Mouse (Mus musculus) embryo, embryonic 11.5 days (tissue): ENCODE data around the gene Serf1.
"Not testable (repeated sequence)": the region's sequence is repeated elsewhere in the genome, so short reads cannot be mapped to it uniquely, and the experiment has no call there.

Experiments used
- DNase-seq: peaks from one replicate; pipeline ENCODE4 v3.0.0-alpha.2; 2012; ENCODE audit warnings: low read depth, low spot score

Gene Serf1

GRCm38 (mm10) chr13:100107652-100108472 lies at the start of gene Serf1:
Gene Serf1 (plus strand): TSS chr13:100108012.
- DNase-seq: peak; percentile 69

GRCm38 (mm10) chr13:100063936-100064335 lies 43.9 kb upstream of the Serf1 start:
- no peak for DNase-seq

DNA sequence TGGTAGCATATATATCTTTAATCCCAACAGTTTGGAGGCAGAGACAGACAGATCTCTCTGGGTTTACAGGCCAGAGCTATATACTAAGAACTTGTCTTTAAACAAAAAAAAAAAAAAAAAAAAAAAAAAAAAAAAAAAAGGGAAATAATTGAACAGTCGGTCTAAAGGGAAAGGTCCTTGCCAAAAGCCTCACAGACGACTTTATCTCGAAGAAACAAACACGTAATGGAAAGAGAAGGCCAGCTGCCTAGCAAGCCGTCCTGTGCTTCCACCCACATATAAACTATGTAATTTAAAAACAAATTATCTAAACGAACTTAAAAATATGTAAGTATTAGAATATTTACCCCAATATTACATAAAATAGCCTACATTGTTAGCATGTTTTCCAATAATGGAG lies 40.0 kb upstream of the Serf1 start:
- DNase-seq: no peak

- no peak for DNase-seq
These were observed 36.3 kb upstream of the Serf1 start for GRCm38 (mm10) chr13:100071473-100071872.

DNA sequence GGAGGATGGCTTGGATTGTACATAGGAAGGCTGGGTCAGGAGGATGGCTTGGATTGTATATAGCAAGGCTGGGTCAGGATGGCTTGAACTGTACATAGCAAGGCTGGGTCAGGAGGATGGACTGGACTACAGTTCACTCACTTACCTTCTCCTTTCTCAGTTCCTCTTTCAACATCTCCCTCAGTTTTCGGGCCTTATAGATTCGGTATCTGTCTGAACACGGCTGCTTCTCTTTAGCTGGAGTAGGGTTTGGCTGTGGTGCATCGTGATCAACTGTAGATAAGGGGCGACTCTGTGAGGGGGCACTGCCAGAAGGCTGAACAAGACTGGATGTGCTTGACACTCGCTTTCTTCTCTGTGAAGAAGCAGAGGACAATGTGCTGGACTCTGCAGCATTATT lies 9.0 kb upstream of the Serf1 start:
- no peak for DNase-seq

DNA sequence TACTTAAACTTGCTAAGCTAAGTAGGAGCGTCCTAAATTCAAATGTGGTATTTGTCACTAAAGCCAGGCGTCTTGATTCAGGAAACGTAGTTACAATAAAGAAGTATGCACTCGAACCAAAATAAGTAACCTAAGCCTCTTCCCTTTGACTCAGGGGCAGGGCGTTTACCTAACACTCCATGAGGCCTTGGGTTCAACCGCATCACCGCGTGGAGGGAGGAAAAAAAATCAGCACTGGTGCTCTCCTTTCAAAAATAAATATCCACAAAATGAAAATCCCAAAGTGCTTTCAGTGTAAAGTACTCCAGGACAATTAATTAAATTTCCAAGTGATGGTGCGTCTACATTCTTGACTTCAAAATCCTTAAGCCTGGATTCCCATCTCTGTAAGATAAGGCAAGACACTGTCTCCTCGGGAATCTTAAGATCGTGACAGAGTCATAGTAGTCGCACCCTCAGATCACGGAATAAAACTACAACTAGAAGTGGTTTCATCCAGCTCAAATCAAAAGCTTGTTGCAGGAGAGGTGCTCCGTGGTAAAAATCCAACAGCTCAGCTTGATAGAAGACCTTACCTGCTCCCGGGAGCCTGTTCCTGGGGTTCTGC lies 4.7 kb upstream of the Serf1 start:
- no peak for DNase-seq

DNA sequence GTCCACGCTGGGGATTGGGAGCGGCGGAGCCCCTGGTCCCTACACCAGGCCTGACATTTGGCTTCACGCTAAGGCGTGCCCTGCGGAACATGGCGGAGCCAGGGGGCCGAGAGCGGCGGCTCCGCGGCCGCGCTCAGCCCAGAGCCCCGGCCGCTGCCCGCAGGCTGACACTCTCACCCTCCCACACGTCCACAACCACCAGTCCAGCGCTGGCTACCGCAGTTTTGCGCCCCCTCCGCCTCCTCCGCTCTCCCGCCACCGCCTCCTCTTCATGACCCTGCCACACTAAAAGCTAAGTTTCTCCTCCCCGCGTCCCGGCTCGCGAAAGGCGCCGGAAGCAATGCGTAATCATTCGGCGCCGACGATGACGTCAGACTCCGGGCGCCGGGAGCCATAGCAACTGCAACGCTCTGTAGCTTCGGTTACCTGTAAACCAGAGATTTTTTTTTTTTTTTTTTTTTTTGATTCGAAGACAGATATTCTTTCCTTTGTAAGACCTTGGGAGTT lies 4.0 kb upstream of the Serf1 start, which contains the start of gene Bdp1:
Gene Bdp1 (minus strand): TSS at position 323 of the 507 bp plus-strand sequence.
- peak; percentile 87 for DNase-seq

DNA sequence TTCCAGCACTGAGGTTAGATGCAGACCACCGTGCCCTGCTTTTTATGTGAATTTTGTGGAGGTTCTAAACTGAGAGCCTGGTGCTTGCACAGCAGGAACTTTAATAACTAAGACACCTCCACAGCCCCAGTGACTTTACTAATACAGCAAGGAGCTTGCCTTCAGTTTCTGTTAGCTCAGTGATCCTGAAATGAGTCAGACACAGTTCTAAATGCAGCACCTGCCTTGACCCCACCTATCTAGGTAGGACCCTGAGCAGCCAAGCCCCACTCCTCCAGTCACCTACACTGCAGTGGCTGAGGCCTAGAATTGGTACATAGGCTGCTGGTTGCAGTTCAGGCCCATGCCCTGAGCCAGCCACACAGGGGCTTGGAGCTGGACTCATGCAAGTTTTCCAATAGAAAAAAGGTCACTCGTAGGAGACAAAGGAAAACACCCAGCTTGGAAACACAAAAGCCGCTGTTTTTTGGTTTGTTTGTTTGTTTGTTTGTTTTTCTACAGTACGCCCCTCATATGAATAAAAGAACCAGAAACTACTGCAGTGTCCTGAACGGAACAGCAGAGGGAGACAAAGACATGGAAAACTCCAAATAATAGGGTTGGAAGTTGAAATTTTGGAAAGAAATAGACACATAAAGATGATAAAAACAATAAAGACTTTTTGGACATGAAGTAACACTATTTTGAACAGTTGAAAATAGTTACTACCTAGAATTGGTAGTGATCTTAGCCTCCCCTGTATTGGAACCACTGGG lies 4.6 kb downstream of the Serf1 start:
- no peak for DNase-seq

DNA sequence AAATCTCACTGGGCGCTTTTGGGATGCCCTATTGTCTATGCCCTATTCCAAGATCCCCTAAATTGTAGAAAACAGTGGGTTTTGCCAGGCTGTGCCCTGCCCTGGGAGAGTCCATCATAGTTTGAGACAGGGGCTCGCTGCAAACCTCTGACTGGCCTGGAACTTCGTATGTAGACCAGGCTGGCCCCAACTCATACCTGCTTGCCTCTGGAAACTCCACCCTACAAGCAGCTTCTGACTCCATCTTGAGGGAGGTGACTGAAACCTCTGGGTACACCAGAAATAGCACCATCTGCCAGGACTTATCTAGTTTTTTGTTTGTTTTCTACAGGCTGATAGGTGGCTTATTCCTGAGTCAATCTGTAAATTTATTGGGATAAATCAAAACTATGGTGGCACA lies 16.2 kb downstream of the Serf1 start:
- no peak for DNase-seq

- DNase-seq: peak; percentile 82
These were observed 16.8 kb downstream of the Serf1 start, which contains the start of gene Smn1 for GRCm38 (mm10) chr13:100124423-100125257. Gene Smn1 (plus strand): TSS chr13:100124852.

GRCm38 (mm10) chr13:100125258-100125643 lies 17.4 kb downstream of the Serf1 start:
- DNase-seq: no peak

GRCm38 (mm10) chr13:100141646-100142314 lies 34.0 kb downstream of the Serf1 start:
- DNase-seq: no peak

DNA sequence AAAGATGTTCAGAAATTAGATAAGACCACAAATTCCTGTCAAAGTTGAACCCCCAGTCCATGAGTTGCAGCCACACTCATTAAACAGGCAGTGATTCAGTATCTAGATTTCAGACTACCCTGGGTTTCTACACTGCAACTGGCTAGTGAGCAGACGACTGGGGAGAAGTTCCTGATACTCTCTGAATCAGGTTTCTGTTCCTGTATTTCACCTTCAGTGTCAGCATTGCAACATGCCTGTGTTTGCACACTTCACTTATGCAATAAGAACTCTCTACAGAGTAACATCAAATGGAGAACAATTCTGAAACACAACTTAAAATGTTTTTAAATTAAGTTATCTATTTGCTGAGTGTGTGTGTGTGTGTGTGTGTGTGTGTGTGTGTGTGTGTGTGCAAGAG lies 44.8 kb downstream of the Serf1 start:
- no peak for DNase-seq

DNA sequence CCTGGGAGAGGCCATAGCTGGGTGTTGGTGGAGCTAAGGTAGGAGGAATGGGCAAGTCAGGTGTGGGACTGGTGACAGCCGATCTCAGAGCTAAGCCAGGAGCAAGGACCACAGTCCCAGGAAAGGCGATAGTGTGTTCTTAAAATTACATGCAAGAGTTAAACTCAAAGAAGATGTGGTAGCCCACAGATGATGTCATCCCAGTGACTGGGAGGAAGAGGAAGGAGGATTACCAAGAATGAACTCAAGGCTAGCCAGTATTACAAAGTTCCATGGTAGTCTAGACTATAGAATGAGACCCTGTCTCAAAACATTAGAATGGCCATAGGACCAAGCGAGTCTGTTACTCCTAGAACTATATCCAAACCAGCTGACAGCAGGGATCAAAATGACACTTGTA lies 48.8 kb downstream of the Serf1 start:
- no peak for DNase-seq

DNA sequence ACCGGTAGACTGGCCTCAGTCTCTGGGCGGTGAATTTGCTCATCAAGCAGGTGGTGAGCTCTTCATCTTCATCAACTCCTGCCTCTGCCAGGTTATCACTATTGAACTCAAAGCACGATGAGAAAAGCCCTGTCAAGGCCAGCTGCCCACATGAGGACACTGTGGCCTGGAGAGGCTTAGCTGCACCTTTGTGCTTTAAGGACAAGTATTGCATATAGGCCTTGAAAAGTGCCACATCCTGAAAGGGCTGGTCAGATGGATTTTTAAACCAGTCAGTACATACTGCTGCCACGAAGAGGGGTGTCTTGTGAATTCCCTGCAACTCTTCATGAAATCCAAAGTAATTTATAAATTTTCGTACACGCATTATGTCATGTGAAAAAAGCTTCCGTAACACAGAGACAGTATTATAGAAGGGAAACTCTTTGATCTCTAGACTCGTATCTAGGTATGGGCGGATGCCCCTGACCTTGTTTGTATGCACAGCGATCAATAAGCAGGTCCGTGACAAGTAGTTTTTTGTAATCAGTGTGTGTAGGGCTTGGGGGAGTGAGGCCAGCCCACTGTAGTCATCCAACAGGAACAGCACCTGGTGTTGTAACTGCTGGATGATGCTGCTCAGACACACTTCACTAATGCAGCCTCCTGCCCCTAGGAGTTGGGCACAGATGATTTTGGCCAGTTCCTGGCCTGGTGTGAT lies 53.5 kb downstream of the Serf1 start:
- DNase-seq: not testable (repeated sequence)

DNA sequence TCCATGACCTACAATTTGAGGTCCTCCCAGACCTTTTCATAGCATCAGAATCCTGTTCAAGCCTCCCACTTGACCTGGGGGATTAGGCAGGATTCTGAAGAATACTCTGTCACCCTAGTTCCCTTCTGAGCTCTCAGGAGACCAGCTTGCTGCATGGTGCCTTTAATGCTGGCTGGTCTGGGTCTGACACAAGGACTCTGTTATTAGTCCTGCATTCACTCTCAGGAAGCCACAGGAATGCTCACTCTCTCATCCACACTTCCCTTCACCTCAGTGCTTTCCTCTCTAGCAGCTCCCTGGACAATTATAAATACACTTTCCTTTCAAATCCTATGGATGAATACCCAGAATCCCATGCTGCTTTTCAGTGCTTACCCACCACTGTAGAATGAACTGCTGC lies 54.7 kb downstream of the Serf1 start:
- DNase-seq: not testable (repeated sequence)
